Mouse (Mus musculus): Measurements from ENCODE around the gene Stxbp2.
"Not testable (repeated sequence)": the region's sequence is repeated elsewhere in the genome, so short reads cannot be mapped to it uniquely, and the experiment has no call there.

Stxbp2 gene

DNA sequence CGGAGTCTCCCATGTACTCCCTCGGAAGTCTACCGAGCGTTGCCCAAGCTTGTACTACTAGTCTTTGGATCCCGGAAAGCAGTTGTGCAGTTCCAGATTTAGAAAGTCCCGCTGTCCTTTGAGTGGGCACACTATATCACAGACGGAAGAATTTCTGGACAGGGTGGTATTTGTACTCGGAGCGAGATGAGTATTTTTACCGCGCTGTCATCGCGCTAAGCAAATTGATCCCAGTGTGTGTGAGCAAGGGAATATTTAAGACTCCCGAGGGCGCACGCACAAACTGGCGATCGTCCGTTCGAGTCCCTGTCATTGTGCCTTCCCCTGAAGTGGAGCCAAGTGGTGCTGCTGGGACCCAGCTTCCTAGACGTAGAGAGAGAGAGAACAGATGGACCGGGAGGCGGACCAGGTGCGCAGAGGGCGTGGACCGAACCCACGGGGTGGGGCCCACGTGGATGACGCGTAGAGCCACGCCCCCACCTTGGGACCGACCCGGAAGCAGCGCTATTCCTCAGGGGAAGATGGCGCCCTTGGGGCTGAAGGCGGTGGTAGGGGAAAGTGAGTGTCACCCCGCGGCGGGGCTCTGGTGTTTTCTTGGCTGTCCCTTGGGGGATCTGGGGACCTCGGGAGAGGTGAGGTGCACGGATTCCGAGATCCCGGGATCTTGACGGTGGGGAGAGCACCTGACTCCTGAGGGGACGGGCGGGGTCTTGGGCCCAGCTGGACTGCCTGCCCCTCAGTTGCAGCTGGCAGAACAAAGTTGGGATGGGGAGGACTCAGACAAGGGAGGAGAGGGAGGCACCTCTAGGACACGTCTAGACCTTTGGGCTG, at the start of gene Stxbp2:
Gene Stxbp2 (plus strand): TSS at position 309 of the 831 bp plus-strand sequence.
- DNase-seq (ENCODE audit: low spot score in 2 of 2): peak; percentile 77 to 85

DNA sequence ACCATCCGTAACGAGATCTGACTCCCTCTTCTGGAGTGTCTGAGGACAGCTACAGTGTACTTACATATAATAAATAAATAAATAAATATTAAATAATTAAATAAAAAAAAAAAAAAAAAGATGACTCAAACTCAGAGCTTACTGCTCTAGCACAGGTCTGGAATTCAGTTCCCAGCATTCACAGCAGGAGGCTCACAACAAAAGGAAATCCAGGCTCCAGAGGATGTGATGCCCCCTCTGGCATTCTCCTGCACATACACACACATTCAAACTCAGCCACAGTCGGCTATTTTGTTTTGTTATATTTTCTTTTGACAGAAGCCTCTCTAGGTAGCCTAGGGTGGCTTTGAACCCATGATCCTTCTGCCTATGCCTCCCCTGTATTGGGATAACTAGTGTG, 48.8 kb upstream of the Stxbp2 start:
- DNase-seq (ENCODE audit: low spot score in 2 of 2): not testable (repeated sequence)

DNA sequence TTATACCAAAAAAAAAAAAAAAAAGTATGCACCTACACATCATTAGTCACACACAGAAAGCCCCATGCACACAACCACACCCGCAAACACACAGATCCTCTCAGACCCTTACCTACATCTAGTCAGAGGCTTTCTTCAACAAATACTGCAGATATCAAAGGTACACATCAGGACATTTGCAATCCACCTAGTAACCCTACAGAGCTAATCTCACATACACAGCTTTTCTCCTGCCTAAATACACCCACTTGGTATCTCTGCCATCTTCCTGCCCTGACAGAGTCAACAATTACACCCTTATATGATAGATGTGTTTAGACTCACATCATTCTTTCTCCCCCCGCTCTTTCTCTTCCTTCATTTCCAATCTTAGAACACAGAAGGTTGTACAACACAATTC, 44.3 kb upstream of the Stxbp2 start:
- no peak for DNase-seq (ENCODE audit: low spot score in 2 of 2)

DNA sequence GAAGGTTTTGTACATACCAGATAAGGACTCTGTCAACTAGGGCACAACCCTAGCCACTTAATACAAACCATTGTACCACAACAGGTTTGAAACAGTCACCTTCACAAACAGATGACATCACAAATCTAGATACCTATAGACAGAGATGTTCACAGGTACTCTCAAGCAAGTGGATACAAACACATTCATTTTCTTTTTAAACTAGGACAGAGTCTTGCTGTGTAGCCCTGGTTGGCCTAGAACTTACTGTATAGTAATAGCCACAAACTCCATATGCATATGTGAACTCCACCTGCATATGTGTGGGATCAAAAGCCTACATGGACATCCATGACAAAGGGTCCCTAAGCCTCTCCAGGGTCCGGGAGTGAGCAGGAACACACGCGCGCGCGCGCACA, 43.8 kb upstream of the Stxbp2 start, which contains the start of gene Camsap3:
Gene Camsap3 (plus strand): TSS at position 301 of the 398 bp plus-strand sequence.
- no peak for DNase-seq (ENCODE audit: low spot score in 2 of 2)

DNA sequence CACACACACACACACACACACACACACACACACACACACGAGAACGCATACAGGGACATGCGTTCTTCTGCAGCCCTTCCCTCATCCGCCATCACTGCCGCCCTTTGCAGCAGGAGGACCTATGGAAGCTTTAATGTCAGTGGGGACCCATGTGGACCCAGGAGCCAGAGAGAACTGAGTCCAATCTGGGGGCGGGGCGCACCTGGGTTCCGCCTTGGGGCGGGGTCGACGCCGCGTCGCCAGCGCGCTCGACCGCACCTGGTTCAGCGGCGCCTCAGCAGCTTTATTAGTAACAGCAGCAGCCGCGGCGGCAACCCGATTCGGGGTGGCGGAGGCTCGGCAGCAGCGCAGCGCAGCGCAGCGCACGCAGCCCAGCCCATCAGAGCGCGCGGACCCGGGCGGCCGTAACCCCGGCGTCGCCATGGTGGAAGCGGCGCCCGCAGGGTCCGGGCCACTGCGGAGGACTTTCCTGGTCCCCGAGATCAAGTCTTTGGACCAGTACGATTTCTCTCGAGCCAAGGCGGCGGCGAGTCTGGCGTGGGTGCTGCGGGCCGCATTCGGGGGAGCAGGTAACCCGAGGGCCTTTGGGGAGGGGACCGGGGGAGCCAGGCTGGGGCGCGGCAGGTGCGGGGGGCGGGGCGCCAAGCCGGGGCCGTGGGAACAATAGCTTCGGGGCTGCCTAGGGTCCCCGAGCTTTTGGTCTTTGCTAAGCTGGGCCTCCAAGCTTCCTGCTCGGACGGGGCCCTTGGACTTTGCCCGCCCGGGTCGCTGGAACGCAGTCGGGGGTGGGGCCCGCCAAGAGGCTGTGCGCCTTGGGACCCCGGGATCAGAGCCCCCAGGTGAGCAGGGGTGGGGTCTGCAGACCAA, 43.1 kb upstream of the Stxbp2 start:
- peak in 1 of 2 experiments; percentile 32 for DNase-seq (ENCODE audit: low spot score in 2 of 2)

DNA sequence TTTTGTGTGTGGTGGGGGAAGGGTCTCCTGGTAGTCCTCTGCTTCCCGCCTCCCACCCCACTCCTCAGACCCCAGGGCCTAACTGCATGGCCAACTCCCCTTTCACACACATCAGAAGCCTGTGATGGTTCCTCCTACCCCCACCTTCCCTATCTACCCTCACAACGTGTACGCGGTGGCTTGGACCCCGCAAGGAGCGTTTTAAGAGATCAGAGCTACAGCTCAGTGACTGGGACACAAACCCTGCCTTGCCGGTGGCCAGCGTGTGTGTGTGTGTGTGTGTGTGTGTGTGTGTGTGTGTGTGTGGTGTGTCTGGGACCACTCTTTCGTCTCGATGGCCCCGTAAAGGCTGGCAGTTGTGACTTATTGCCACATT, 42.5 kb upstream of the Stxbp2 start:
- no peak for DNase-seq (ENCODE audit: low spot score in 2 of 2)

DNA sequence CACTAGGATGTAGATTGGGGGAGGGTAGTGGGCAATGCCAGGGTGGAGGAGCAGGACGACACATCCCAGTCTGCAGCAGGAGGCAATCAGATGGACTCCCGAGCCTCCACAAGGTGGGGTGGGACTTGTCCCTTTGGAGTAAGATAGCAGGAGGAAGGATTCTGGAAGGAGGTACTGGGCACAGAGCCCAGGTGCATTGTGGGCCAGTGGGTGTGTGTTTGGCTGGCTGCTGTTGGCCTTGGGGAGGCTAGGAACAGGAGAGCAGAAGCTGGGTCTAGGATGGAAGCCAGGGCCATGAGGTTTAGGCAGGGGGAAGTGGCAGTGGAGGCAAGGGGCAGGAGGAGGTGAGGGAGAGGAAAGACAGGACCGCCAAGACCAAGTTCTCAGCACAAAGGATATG, 37.3 kb upstream of the Stxbp2 start:
- DNase-seq (ENCODE audit: low spot score in 2 of 2): no peak

DNA sequence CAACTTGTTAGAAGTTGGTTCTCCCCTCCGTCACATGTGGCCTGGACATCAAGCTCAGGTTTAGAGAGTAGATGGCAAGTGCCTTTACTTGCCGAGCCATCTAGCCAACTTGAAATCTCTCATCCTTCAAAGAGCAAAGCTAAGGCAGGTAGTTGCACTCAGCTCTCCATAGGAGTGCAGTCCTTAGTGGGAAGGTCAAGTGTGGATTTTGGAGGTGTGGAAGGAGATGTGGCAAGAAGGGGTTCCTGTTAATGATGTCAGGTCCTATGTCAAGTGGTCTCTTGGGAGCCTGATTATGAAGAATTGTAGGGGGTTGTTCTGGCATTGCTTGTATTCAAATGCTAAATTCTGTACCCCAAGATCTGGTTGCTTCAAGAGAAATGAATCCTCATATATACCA, 36.3 kb upstream of the Stxbp2 start:
- DNase-seq (ENCODE audit: low spot score in 2 of 2): no peak

DNA sequence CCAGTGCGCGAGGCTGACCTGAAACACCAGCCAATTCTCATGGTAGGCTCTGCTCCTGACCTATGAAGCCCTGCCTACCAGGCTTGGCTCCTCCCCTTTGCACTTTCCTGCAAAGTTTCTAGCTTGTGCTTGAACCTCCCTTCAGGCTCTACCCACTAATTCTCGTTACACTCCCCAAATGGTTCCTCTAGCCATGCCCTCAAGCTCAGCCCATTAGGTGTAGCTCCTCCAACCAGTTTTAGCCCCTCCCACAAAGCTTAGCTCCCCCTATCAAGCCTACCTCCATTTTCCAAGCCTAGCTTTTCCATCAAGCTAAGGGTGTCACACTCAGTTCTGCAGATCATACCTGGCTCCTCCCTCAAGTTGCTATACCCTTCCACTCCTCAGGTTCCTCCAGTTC, 32.7 kb upstream of the Stxbp2 start:
- no peak for DNase-seq (ENCODE audit: low spot score in 2 of 2)

DNA sequence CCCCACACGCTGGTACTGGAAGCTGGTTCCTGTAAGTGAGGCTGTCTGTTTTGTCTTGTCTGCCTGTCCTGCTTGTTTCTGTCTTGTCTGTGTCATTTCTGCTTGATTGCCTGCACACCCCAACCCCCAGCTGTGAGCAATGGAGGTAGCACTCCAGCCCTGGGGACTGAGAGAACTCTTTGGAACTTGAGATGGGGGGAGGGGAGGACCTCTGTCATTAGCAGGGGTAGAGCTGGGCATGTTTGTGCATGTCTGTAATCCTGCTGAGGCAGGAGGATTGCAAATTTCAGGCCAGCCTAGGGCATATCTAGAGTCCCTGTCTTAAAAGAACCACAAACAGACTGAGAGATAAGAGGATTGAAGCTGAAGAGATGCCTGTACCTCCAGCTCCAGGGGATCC, 31.5 kb upstream of the Stxbp2 start:
- DNase-seq (ENCODE audit: low spot score in 2 of 2): no peak

DNA sequence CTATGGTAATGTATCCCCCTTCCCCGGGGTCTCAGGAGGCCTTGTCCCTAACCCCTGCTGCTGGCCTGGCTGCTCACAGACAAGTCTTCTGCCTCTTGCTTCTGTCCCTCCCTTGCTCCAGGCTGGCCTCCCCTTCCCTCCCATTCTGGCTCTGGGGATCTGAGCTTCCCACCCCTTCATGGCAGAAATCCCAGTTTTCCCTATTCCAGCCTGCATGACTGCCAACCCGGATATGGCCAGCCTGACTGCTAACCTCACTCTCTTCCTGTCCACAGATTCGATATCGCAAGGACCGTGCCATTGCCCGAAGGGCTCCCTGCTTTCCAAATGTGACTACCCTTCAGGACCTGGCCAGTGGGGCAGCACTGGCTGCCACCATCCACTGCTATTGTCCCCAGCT, 30.4 kb upstream of the Stxbp2 start:
- DNase-seq (ENCODE audit: low spot score in 2 of 2): no peak

DNA sequence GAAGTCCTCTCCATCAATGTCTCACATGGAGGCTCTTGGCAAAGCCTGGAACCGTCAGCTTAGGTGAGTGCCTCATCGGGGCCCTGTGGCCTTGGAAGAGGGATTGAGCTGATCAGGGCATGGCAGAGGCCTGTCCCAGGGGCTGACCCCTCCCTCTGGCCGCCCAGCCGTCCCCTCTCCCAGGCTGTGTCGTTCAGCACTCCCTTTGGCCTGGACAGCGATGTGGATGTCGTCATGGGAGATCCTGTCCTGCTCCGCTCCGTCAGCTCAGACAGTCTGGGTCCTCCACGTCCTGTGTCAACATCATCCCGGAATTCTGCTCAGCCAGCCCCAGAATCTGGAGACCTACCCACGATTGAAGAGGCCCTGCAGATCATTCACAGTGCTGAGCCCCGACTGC, 27.3 kb upstream of the Stxbp2 start:
- no peak for DNase-seq (ENCODE audit: low spot score in 2 of 2)

DNA sequence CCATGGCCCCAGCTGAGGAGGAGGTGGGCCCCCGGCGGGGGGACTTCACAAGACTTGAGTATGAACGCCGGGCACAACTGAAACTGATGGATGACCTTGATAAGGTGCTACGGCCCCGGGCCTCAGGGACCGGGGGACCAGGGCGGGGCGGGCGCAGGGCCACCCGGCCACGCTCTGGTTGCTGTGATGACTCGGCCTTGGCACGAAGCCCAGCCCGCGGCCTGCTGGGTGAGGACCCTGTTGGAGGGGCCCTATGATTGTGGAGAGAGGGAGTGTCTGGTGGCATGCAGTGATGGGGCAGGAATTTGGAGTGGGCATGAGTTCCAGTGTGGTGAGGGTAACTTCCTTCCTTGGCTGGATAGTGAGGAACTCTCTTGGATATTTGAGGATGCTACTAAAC, 24.2 kb upstream of the Stxbp2 start:
- DNase-seq (ENCODE audit: low spot score in 2 of 2): no peak

DNA sequence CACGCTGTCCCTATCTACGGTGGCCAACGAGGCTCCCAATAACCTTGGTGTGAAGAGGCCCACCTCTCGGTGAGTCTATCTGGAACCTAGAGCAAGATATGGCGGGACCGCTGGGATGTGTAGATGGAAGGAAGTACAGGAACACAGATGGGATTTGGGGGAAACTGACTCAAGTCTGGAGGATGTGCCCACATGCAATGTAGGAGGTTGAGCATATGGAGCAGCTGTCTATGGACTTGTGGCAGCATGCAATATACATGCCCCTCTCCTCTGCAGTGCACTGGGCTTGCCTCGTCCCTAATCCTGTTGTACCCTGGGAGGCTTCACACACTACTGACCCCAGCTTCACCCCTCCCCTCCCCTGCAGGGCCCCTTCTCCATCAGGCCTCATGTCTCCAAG, 22.9 kb upstream of the Stxbp2 start:
- no peak for DNase-seq (ENCODE audit: low spot score in 2 of 2)

DNA sequence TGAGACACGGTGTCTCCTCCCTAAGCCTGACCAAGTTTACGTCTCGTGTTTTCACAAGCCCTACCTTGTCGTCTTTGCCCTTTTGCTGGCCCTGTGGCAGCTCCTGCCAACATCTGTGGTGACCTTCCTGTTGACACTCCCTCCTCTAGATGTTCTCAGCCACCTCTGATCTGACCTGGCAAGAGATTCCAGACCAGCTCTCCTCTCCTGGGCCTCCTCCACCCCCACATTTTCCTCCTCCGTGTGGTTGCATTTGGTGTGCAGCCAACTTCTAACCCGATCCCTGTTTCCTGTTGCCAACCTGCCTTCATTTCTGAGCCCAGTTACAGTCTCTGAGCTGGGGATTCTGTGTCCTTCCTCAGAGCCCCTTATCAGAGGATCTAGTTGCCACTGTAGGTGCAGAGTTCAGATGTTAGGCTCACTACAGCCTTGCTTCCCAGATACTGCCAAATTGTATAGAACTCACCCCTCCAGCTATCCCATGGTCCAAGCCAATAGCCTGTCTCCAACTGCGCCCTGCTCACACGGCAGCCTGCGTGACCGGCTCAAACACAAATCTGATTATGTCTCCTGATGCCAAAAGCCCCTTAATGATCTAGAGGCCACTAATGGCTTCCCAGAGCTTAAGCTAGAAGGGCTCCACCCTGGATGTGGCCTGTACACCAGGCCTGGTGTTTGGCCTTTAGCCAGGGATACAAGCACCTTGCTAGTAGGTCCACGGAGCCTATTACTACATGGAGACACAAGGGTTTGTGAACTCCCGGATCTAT, 21.5 kb upstream of the Stxbp2 start:
- no peak for DNase-seq (ENCODE audit: low spot score in 2 of 2)

DNA sequence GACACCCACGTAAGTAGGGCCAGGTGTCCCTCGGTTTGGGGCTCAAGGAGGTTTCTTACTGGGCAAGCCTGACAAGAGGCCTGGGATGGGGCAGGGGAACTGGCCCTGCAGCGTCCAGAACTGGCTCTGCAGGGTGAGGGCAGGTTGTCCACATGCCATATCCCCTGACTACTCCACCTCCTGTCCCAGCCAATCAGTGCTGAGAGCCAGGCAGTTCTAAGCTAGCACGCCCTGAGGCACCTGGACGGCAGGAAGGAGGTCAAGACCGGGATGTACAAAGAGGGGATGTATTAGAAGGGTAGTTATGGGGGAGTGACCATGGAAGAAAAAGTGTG, 21.0 kb upstream of the Stxbp2 start:
- no peak for DNase-seq (ENCODE audit: low spot score in 2 of 2)

DNA sequence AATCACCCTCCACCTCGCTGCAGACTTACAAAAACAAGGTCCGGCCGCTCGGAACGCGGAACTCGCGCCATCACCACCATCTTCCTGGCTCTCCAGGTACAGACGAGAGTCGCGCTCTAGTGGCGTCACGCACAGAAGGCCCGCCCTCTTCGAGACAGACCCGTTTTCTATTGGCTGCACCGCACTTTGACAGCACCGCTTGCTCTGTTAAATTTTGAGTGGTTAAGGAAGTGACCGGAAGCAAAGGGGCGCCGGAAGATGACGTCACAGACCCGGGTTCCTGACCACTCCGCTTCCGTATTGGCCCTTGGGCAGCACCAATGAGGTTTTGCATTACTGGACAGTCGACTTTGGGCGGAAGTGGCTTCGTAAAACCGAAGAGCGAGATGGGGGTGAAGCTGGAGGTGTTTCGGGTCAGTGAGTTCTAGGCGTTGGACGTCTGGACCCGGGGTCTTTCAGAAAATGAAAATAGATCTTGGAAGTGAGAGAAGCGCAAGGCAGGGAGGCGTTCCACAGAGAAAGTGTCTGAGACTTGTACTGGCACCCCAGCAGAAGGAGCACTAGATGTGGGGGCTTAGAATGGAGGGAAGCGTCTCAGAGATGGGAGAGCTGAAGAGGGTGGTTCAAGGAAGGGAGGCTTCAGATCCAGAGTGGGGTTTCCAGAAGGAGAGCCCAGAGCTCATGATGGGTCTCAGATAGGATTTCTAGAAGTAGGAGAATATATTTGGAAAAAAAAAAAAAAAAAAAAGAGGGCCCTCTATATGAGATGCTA, 9.4 kb upstream of the Stxbp2 start, which contains the start of the genes Xab2 and Pet100:
Gene Xab2 (minus strand): TSS at position 118 of the 772 bp plus-strand sequence.
Gene Pet100 (plus strand): TSS at position 350 of the 772 bp plus-strand sequence.
- DNase-seq (ENCODE audit: low spot score in 2 of 2): peak; percentile 94 to 95

DNA sequence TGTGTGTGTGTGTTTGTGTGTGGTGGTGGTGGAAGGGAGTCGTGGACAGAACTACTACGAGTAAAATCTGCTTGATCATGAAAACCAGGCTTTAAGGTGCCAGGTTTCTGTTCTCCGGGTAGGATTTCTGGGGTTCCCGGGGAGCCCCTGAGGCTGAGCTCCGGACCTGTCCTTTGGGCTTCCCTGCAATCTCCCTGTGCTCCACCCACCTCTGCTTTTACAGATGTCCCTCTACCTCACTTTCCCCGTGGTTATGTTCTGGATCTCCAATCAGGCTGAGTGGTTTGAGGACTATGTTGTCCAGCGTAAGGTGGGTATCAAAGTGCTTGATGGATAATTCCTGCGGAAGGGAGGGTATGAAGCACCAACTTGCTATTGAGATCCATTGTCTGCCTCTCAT, 8.6 kb upstream of the Stxbp2 start:
- DNase-seq (ENCODE audit: low spot score in 2 of 2): no peak

DNA sequence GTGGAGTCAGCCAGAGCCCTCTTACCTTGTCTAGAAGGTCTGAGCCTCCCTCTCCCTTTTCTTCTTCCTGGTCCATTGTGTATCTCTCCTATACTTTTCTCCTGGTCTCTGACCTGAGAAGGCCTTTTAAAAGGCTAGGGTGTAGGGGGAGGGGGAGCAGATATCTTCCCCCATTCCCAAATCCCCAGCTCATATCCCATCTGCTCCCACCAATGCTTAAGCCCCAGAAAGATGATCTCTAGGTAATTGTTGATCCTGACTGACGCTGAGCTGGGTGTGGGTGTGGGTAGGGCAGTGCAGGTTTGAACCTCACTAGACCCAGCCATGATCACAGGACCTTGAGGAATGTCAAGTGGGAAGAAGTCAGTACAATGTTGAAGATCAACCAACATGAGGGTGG, 5.3 kb upstream of the Stxbp2 start, which contains the start of gene Pcp2:
Gene Pcp2 (minus strand): TSS at position 101 of the 400 bp plus-strand sequence.
- no peak for DNase-seq (ENCODE audit: low spot score in 2 of 2)

DNA sequence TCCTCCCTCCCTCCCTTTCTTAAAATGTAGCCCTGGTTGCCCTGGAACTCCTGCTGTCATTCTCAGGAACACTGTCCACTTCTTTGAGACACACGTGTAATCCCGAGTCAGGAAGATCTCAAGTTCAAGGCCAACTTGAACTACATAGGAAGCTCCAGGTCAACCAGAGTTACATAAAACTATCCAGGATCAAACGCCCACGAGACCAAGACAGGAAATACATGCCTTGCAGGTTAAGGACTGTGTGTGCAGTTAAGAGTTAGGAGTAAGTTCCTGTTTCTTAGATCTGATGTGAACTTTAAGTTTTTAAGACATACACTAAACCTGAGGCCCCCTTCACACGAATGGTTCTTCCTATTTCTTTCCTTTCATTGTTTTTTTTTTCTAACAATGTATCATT, 3.8 kb upstream of the Stxbp2 start:
- no peak for DNase-seq (ENCODE audit: low spot score in 2 of 2)

DNA sequence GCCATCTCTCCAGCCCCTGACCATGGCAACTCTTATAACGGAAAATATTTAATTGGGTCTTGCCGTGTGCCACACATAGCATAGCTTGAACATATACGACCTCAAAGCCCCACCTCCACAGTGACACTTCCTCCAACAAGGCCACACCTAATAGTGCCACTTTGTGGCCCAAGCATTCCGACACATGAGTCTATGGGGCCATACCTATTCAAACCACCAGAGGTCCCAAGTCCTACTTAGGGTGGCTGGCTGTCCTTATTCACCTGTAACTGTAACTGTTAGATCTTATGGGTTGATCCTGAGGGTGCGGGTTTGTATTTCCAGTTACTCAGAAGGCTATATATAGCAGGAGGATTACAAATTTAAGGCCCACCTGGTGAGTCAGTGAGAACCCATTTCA, 2.7 kb upstream of the Stxbp2 start:
- DNase-seq (ENCODE audit: low spot score in 2 of 2): peak; percentile 24 to 28

Data from thymus, postnatal 10 days (tissue).